Mouse (Mus musculus) limb, embryonic 15.5 days (tissue): ENCODE measurements around the gene Ltb4r1. TPM values are rescaled to one million over a fixed set of nuclear protein-coding genes. Genes with fewer than 3 reads are reported as not detected.
A peak's percentile ranks its signal among the peaks of the same experiment; 100 is the strongest.

ENCODE experiments used
- ATAC-seq: fragments of 200-750 bp; cut with Nextera tagmentation; 2 replicates; pipeline ENCODE4 v1.8.0; 2017; ENCODE audit warnings: low read depth, moderate TSS enrichment; ENCODE audit not compliant: insufficient number of reproducible peaks, low FRiP score, low TSS enrichment
- H3K27ac ChIP-seq: fragments of 300-500 bp; sonication (generic); 2 replicates; pipeline ENCODE4 v1.5.1; 2015; ENCODE audit warnings: moderate library complexity, mild to moderate bottlenecking, inconsistent platforms
- H3K27me3 ChIP-seq: fragments of 300-500 bp; sonication (generic); 2 replicates; pipeline ENCODE4 v1.6.1; 2015; ENCODE audit warnings: inconsistent platforms
- H3K36me3 ChIP-seq: fragments of 300-500 bp; sonication (generic); 2 replicates; pipeline ENCODE4 v1.6.1; 2015; ENCODE audit warnings: inconsistent platforms
- H3K4me1 ChIP-seq: fragments of 300-500 bp; sonication (generic); 2 replicates; pipeline ENCODE4 v1.6.1; 2015; ENCODE audit warnings: inconsistent platforms
- H3K4me2 ChIP-seq: fragments of 300-500 bp; sonication (generic); 2 replicates; pipeline ENCODE4 v1.6.1; 2015; ENCODE audit warnings: mild to moderate bottlenecking, inconsistent platforms
- H3K4me3 ChIP-seq: fragments of 300-500 bp; sonication (generic); 2 replicates; pipeline ENCODE4 v1.5.1; 2015; ENCODE audit warnings: mild to moderate bottlenecking, inconsistent platforms
- H3K9ac ChIP-seq: fragments of 300-500 bp; sonication (generic); 2 replicates; pipeline ENCODE4 v1.6.1; 2015; ENCODE audit warnings: inconsistent platforms
- H3K9me3 ChIP-seq: fragments of 300-500 bp; sonication (generic); 2 replicates; pipeline ENCODE4 v1.6.1; 2016; ENCODE audit warnings: inconsistent platforms
- WGBS: fragments of 180-500 bp; shearing (Covaris S2); methylation state at CpG from one replicate; pipeline ENCODE4 v1.1.7; 2015; 5-methylcytosine and 5-hydroxymethylcytosine counted together
- polyA plus RNA-seq: library from polyadenylated mRNA; unstranded; fragments of >200 nt; fragmentation: Nextera tagmentation; extraction: Ambion mirVana; gene quantifications from 2 replicates; pipeline ENCODE4 v1.2.1, GENCODE M21; 2015

Ltb4r1 gene
- polyA plus RNA-seq, 1 experiment from 2014 or later = 1.2 TPM

DNA sequence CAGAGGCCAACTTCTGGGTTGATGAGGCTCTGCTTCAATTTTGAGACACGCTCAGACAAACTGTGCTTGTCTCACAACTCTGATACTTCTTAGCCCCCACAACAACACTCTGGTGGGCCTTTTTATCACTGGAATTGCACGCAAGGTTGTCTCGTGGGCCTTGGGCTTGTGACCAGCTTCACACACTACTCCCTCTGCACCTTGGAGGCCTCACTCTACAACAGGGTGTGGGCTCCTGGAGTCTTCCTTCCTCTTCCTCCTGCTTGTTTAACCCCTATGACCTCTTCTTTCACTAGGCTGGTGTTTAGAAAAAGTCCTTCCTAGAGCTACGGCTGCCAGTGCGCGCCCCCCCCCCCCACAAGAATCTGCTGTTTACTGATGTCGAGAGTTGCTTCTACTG is 10.9 kb downstream of the Ltb4r1 start:
- no peak overlapping the region for H3K4me2 ChIP-seq
- H3K9me3 ChIP-seq = no peaks in the 10 kb centered on the region
- peaks cover 11% of the 10 kb centered on the region for H3K4me1 ChIP-seq
- H3K27me3 ChIP-seq = 0 out of 2 replicates have a peak, but pooled peaks cover 3% of the 10 kb centered on the region
- ATAC-seq = no peak
- H3K36me3 ChIP-seq = peaks cover 33% of the 10 kb centered on the region; the same call in 1 of the 2 replicates
- WGBS = 68% methylated on average over 7 of the region's 7 CpGs
- no peak overlapping the region for H3K27ac ChIP-seq
- no peak overlapping the region for H3K4me3 ChIP-seq
- no peak overlapping the region for H3K9ac ChIP-seq

DNA sequence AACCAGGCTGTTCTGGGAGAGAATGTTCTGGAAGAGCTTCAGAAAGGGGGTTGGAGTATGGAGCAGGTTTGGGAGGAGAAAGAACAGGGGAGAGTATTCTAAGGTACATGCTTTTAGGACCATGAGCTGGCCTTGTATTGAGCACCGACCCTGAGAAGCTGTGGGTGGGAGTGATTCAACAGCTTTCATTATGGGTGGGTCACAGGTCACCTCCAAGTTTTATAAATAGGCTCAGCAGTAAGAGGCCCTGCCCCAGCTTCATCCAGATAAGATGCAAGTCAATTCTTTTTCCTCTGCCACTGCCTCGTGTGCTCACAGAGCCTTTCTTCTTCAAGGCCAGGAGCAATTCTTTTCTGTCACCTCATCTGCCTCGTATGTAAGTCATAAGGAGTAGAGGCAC is 11.4 kb downstream of the Ltb4r1 start:
- Histone ChIP-seq H3K4me3 (no peak overlapping the region), H3K4me1 (peaks cover 15% of the 10 kb centered on the region), H3K4me2 (no peak overlapping the region), H3K9ac (no peak overlapping the region), H3K36me3 (peaks cover 32% of the 10 kb centered on the region; the same call in 1 of the 2 replicates), H3K9me3 (no peaks in the 10 kb centered on the region), H3K27ac (no peak overlapping the region), H3K27me3 (0 out of 2 replicates have a peak, but pooled peaks cover 5% of the 10 kb centered on the region)
- WGBS = 49% methylated on average over 3 of the region's 3 CpGs
- no peak for ATAC-seq

DNA sequence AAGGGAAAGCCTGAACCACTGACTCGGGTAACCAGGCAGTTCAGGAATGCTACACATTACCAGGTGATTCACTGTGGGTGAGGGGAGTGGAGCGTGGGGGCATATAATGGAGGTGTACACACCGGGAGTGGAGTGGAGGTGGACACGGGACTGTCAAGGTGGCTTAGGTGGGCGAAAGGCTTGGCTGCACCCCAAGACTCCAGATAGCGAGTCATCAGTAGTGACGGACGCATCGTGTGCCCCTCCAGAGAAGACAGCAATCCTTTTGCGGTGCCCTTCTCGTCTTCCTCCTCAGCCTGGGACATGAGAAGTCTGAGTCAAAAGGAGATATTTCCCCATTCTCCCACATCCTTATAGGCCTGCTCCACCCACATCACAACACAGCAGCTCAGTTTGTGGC is 12.0 kb downstream of the Ltb4r1 start:
- H3K27ac ChIP-seq = no peak overlapping the region
- no peak for ATAC-seq
- H3K36me3 ChIP-seq = peaks cover 32% of the 10 kb centered on the region; the same call in 1 of the 2 replicates
- no peaks in the 10 kb centered on the region for H3K9me3 ChIP-seq
- no peak overlapping the region for H3K9ac ChIP-seq
- no peak overlapping the region for H3K4me2 ChIP-seq
- WGBS = 85% methylated on average over 11 of the region's 11 CpGs
- 0 out of 2 replicates have a peak, but pooled peaks cover 5% of the 10 kb centered on the region for H3K27me3 ChIP-seq
- H3K4me3 ChIP-seq = no peak overlapping the region
- H3K4me1 ChIP-seq = peaks cover 21% of the 10 kb centered on the region

DNA sequence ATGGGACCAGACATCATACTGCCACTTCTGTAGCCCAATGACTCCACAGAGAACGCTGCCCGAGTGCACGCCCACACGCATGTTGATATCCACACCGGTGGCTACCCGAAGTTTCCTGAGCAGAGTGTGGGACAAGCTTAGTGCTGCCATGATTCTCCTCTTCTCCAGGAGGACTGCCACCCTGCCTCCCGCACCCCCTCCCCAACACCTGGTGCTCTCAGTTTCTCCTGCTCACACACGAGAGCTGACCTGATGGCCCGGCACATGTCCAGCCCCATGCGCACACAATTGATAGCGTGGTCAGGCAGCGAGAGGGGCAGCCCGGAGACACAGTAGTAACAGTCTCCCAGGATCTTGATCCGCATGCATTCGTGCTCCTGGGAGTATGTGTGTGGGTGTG is 12.9 kb downstream of the Ltb4r1 start:
- Histone ChIP-seq H3K4me3 (no peak overlapping the region), H3K9me3 (no peaks in the 10 kb centered on the region), H3K27ac (no peak overlapping the region), H3K4me2 (no peak overlapping the region), H3K4me1 (peaks cover 28% of the 10 kb centered on the region), H3K27me3 (0 out of 2 replicates have a peak, but pooled peaks cover 5% of the 10 kb centered on the region), H3K36me3 (peaks cover 27% of the 10 kb centered on the region; the same call in 1 of the 2 replicates), H3K9ac (no peak overlapping the region)
- no peak for ATAC-seq
- WGBS = 90% methylated on average over 15 of the region's 15 CpGs

DNA sequence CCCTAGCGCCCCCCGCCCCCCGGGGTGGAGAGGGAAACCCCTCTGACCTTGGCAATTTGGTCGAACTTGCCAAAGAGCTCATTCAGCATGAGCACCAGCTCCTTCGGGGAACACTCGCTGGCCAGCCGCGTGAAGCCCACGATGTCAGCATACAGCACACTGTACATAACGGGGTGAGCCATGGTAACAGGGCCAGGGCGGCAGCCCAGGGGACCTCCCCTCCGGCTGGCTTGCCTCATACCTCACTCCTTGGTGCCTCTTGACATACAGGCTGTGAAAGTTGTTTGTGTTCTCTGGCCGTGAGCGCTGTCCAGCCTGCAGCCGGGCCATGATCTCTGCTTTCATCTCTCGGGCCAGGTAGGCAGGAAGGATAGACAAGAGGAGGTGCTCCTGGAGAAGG is 13.9 kb downstream of the Ltb4r1 start:
- peaks cover 33% of the 10 kb centered on the region for H3K4me1 ChIP-seq
- peaks cover 21% of the 10 kb centered on the region; the same call in 1 of the 2 replicates for H3K36me3 ChIP-seq
- no peaks in the 10 kb centered on the region for H3K9me3 ChIP-seq
- H3K4me3 ChIP-seq = no peak overlapping the region
- WGBS = 62% methylated on average over 16 of the region's 16 CpGs
- H3K9ac ChIP-seq = no peak overlapping the region
- ATAC-seq = no peak
- no peak overlapping the region for H3K27ac ChIP-seq
- no peak overlapping the region for H3K4me2 ChIP-seq
- peaks cover 8% of the 10 kb centered on the region for H3K27me3 ChIP-seq

DNA sequence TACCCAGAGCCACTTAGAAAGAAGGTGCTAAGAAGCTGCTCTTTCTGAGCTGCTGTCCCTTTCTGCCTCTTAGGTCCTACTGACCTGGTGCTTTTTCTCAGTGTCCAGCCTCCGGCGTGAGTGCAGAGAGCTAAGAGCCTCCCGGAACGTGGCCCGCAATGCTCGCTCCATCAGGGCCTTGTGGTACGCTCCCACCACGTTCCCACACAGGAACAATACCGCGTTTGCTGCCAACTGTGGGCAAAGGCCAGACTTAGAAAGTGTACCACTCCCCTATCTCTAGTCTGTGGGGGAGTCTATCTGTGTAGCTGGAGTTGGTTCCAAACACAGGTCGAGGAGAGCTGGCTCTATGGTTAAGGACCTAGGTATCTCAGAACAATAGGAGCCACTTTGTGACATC is 15.0 kb downstream of the Ltb4r1 start:
- peaks cover 15% of the 10 kb centered on the region for H3K27me3 ChIP-seq
- H3K9ac ChIP-seq = no peak overlapping the region
- H3K4me1 ChIP-seq = peaks cover 33% of the 10 kb centered on the region
- no peak overlapping the region for H3K4me3 ChIP-seq
- H3K36me3 ChIP-seq = peaks cover 21% of the 10 kb centered on the region; the same call in 1 of the 2 replicates
- no peak for ATAC-seq
- no peak overlapping the region for H3K4me2 ChIP-seq
- no peaks in the 10 kb centered on the region for H3K9me3 ChIP-seq
- WGBS = 74% methylated on average over 11 of the region's 11 CpGs
- H3K27ac ChIP-seq = no peak overlapping the region

GRCm38 (mm10) chr14:55781310-55781709 is 15.5 kb downstream of the Ltb4r1 start:
- no peak overlapping the region for H3K9ac ChIP-seq
- H3K4me3 ChIP-seq = no peak overlapping the region; the same call in none of the 2 replicates
- ATAC-seq = peak; percentile 54
- H3K4me2 ChIP-seq = peak overlapping the region; percentile 78
- H3K4me1 ChIP-seq = peaks cover 33% of the 10 kb centered on the region
- H3K27ac ChIP-seq = no peak overlapping the region
- WGBS = 14% methylated on average over 14 of the region's 14 CpGs
- H3K9me3 ChIP-seq = no peaks in the 10 kb centered on the region
- peaks cover 15% of the 10 kb centered on the region for H3K27me3 ChIP-seq
- H3K36me3 ChIP-seq = peaks cover 24% of the 10 kb centered on the region; the same call in 1 of the 2 replicates

DNA sequence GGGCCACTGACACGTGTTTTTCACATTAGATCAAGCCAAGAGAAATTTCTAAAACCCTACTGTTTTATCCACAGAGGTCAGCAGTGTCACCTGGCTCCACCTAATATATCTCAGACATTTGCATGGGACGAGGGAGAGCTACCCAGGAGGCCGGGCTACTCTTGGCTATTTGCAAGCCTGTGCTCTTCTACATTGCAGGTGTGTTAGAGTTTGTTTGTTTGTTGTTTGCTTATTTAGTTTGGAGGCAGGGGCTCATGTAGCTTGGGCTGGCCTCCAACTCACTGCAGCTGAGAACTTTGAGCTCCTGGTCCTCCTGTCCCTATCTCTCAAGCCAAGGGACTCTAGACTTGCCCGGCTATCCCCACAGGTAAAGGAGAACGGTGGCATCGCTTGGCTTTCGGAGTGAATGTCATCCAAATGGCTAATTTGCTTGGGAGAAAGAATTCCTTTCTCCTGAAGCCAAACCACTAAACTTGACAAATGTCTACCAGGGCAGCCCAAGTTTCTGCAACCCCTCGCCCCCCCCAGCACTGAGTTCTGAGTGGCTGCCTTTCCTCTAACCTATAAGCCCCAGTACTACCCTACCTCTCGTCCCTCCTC is 16.7 kb downstream of the Ltb4r1 start:
- WGBS = 45% methylated on average over 9 of the region's 9 CpGs
- Histone ChIP-seq H3K9ac (0 out of 2 replicates have a peak overlapping the region, but pooled peaks have one; percentile 55), H3K27me3 (peaks cover 26% of the 10 kb centered on the region), H3K9me3 (no peaks in the 10 kb centered on the region), H3K4me3 (peak overlapping the region; percentile 51), H3K4me2 (peak overlapping the region; percentile 78), H3K27ac (peak overlapping the region; percentile 88), H3K4me1 (peaks cover 33% of the 10 kb centered on the region), H3K36me3 (peaks cover 23% of the 10 kb centered on the region; the same call in 1 of the 2 replicates)
- ATAC-seq = no peak

- peak overlapping the region; percentile 78 for H3K4me2 ChIP-seq
- peaks cover 14% of the 10 kb centered on the region; the same call in 1 of the 2 replicates for H3K36me3 ChIP-seq
- H3K9me3 ChIP-seq = no peaks in the 10 kb centered on the region
- H3K27me3 ChIP-seq = peaks cover 35% of the 10 kb centered on the region
- H3K9ac ChIP-seq = peak overlapping the region; percentile 55
- WGBS = 3% methylated on average over 31 of the region's 31 CpGs
- peak overlapping the region; percentile 51 for H3K4me3 ChIP-seq
- peak overlapping the region; percentile 88 for H3K27ac ChIP-seq
- H3K4me1 ChIP-seq = peaks cover 40% of the 10 kb centered on the region
- peak; percentile 45; the same call in 1 of the 2 replicates for ATAC-seq
Measured at GRCm38 (mm10) chr14:55783171-55783957, 17.6 kb downstream of the Ltb4r1 start.

DNA sequence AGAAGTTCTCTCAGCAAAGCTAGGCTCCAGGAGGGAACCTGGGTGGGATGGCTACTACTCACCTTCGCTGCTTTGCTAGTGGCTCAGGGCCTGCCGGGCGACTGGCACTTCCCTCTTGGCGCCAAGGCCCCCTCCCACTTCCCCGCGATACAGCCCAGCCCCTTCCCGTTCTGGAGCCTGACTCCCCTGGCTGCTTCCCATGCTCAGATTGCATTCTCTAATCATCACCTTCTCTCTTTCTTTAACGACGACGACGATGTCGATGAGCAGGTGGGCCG is 18.1 kb downstream of the Ltb4r1 start, which contains the start of gene Adcy4:
Adcy4 (minus strand) TSS at position 138 of the 278 bp plus-strand sequence.
- peak within 1 kb of the TSS; percentile 88 for H3K27ac ChIP-seq
- H3K9me3 ChIP-seq = no peaks in the 10 kb centered on the region
- 4% methylated on average over 13 of the region's 13 CpGs for WGBS
- H3K4me1 ChIP-seq = peaks cover 41% of the 10 kb centered on the region
- H3K4me2 ChIP-seq = peak within 1 kb of the TSS; percentile 78
- peaks cover 11% of the 10 kb centered on the region; the same call in 1 of the 2 replicates for H3K36me3 ChIP-seq
- peaks cover 37% of the 10 kb centered on the region for H3K27me3 ChIP-seq
- H3K9ac ChIP-seq = peak within 1 kb of the TSS; percentile 55
- ATAC-seq = no peak
- peak within 1 kb of the TSS; percentile 51 for H3K4me3 ChIP-seq

DNA sequence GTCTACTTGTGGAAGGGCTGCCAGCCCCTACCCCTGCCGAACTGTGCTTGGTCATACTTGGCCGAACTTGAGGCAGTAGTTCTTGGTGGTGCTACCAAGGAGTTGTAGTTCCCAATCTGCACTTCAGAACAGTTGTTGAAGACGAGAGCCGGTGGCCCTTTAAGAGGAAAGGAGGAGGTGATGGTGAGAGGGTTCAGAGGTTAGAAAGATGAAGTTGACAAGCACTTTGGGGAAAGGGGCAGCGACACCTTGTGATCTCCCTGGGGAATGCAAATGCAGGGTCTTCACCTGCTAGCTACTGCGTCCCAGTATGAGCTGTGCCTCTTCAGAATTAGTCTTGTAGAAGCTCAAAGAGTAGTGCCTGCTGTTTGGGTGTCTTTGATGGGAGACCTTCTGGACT is 19.4 kb downstream of the Ltb4r1 start:
- no peak for ATAC-seq

GRCm38 (mm10) chr14:55787731-55788130 is 22.0 kb downstream of the Ltb4r1 start:
- H3K36me3 ChIP-seq = 0 out of 2 replicates have a peak, but pooled peaks cover 3% of the 10 kb centered on the region
- ATAC-seq = no peak
- 32% methylated on average over 11 of the region's 11 CpGs for WGBS
- H3K4me2 ChIP-seq = peak overlapping the region; percentile 80
- peak overlapping the region; percentile 47 for H3K4me3 ChIP-seq
- H3K9ac ChIP-seq = 0 out of 2 replicates have a peak overlapping the region, but pooled peaks have one; percentile 51
- H3K27ac ChIP-seq = no peak overlapping the region
- peaks cover 36% of the 10 kb centered on the region for H3K27me3 ChIP-seq
- H3K9me3 ChIP-seq = no peaks in the 10 kb centered on the region
- peaks cover 21% of the 10 kb centered on the region; the same call in 1 of the 2 replicates for H3K4me1 ChIP-seq

More for the DNA sequence above, 19.4 kb downstream of the Ltb4r1 start:
- no peaks in the 10 kb centered on the region for H3K9me3 ChIP-seq
- no peak overlapping the region for H3K27ac ChIP-seq
- no peak overlapping the region for H3K4me2 ChIP-seq
- peaks cover 41% of the 10 kb centered on the region for H3K4me1 ChIP-seq
- no peak overlapping the region for H3K9ac ChIP-seq
- H3K27me3 ChIP-seq = peaks cover 41% of the 10 kb centered on the region
- peaks cover 8% of the 10 kb centered on the region; the same call in 1 of the 2 replicates for H3K36me3 ChIP-seq
- WGBS = 34% methylated on average over 6 of the region's 6 CpGs
- H3K4me3 ChIP-seq = no peak overlapping the region
